ENCODE assay signal across 20 mouse cellular contexts in the genomic region with DNA sequence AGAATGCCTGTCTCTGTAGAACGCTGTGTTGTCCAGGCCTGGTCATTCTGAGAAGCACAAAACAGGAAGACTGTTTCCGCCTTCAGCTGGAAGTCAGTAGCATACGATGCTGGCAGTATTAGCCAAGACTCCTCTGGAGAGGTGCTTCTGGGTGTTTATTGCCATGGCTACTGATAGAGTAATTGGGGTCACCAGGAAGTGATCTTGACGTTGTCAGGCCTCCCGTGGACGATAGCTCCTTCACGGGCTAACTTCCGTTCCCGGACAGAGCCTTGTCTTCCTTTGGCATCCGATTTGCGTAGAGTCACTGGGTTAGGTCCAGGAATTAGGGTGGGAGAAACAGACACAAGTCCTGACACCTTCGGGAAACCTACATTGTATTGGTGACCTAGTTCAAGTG. TPM values are rescaled to one million over a fixed set of nuclear protein-coding genes. Genes with fewer than 3 reads are reported as not detected.
DNase-seq lines count a peak whose midpoint lies in the region; ATAC-seq lines count a peak whose summit lies in the region.
"Had no signal": no experiment of that assay in that cellular context is flagged by ENCODE, and none has a peak within 500 bp of the region (broad histone marks: within the 10 kb centered on the region; RNA-seq: fewer than 3 reads in every experiment).

No protein-coding gene starts in this region.

- H3K27me3 ChIP-seq in kidney, embryonic 14.5 days (ENCODE audit: control insufficient read depth, insufficient read depth, low read length), result no peaks in the 10 kb centered on the region
- H3K27me3 ChIP-seq in heart, embryonic 12.5 days (replicated peaks), result no peaks in the 10 kb centered on the region
- no peaks in the 10 kb centered on the region for H3K27me3 ChIP-seq in liver, embryonic 16.5 days (ENCODE audit: control insufficient read depth, insufficient read depth, low read depth, low read length)
- no peaks in the 10 kb centered on the region for H3K27me3 ChIP-seq in forebrain, embryonic 14.5 days (replicated peaks; ENCODE audit: control insufficient read depth, insufficient read depth, low read length)
- no peaks in the 10 kb centered on the region for H3K27me3 ChIP-seq in forebrain, embryonic 16.5 days (replicated peaks; ENCODE audit: control insufficient read depth, insufficient read depth, low read length)
- H3K27me3 ChIP-seq: embryonic facial prominence, embryonic 15.5 days; limb, embryonic 12.5 days had no signal

- 77% methylated on average over 12 of the region's 12 CpGs for WGBS in kidney, embryonic 14.5 days
- 75% methylated on average over 12 of the region's 12 CpGs for WGBS in heart, embryonic 12.5 days
- 80% methylated on average over 12 of the region's 12 CpGs for WGBS in liver, embryonic 16.5 days (ENCODE audit: insufficient replicate concordance)
- 92% methylated on average over 12 of the region's 12 CpGs for WGBS in forebrain, embryonic 14.5 days
- 94% methylated on average over 12 of the region's 12 CpGs for WGBS in forebrain, embryonic 16.5 days

- H3K4me3 ChIP-seq in kidney, embryonic 14.5 days (ENCODE audit: low read length), result no peak overlapping the region
- no peak overlapping the region for H3K4me3 ChIP-seq in heart, embryonic 12.5 days
- no peak overlapping the region for H3K4me3 ChIP-seq in liver, embryonic 16.5 days (ENCODE audit: low read depth, low read length)
- no peak overlapping the region for H3K4me3 ChIP-seq in forebrain, embryonic 14.5 days (ENCODE audit: low read depth, low read length)
- no peak overlapping the region for H3K4me3 ChIP-seq in forebrain, embryonic 16.5 days (replicated peaks; ENCODE audit: low read length)
- H3K4me3 ChIP-seq: embryonic facial prominence, embryonic 15.5 days; limb, embryonic 12.5 days had no signal

- intact Hi-C loops in heart, postnatal 10 days (cut with DNase I), result loop anchor here (5.0 kb wide), 1 partner anchor 87 kb away; a partner anchor contains a TSS

- H3K4me2 ChIP-seq in kidney, embryonic 14.5 days (replicated peaks; ENCODE audit: low read depth, low read length), result no peak overlapping the region
- peak overlapping the region; percentile 3; the same call in 1 of the 2 replicates for H3K4me2 ChIP-seq in heart, embryonic 12.5 days
- no peak overlapping the region for H3K4me2 ChIP-seq in liver, embryonic 16.5 days (ENCODE audit: low read depth, low read length)
- no peak overlapping the region for H3K4me2 ChIP-seq in forebrain, embryonic 14.5 days (ENCODE audit: low read length)
- H3K4me2 ChIP-seq in forebrain, embryonic 16.5 days (ENCODE audit: low read length), result no peak overlapping the region
- H3K4me2 ChIP-seq: embryonic facial prominence, embryonic 15.5 days; limb, embryonic 12.5 days; midbrain, embryonic 11.5 days had no signal

- ATAC-seq in kidney, embryonic 14.5 days (ENCODE audit: low FRiP score, low TSS enrichment), result no peak
- ATAC-seq in heart, embryonic 12.5 days (ENCODE audit: insufficient number of reproducible peaks, low FRiP score), result no peak
- no peak for ATAC-seq in liver, embryonic 16.5 days (ENCODE audit: low read depth)
- no peak for ATAC-seq in forebrain, embryonic 14.5 days
- no peak for ATAC-seq in forebrain, embryonic 16.5 days
- ATAC-seq: hindbrain, embryonic 16.5 days; intestine, postnatal 0 days had no signal

- peak; percentile 96 for DNase-seq in heart, adult 11 months
- no peak for DNase-seq in heart, postnatal 10 days
- peak; percentile 42 for DNase-seq in kidney, adult 9 months
- DNase-seq in forebrain, embryonic 14.5 days (ENCODE audit: low spot score), result no peak
- DNase-seq: cerebellum, postnatal 10 days; embryo, embryonic 11 days; gastrocnemius, postnatal 25 days; layer of hippocampus, adult 9-11 months; right cerebral cortex, postnatal 14 days had no signal

- H3K36me3 ChIP-seq in kidney, embryonic 14.5 days (ENCODE audit: control insufficient read depth, insufficient read depth, low read length), result no peaks in the 10 kb centered on the region
- H3K36me3 ChIP-seq in heart, embryonic 12.5 days, result no peaks in the 10 kb centered on the region
- H3K36me3 ChIP-seq in liver, embryonic 16.5 days (ENCODE audit: control insufficient read depth, insufficient read depth), result no peaks in the 10 kb centered on the region
- no peaks in the 10 kb centered on the region for H3K36me3 ChIP-seq in forebrain, embryonic 14.5 days (ENCODE audit: control insufficient read depth, insufficient read depth, low read length)
- H3K36me3 ChIP-seq in forebrain, embryonic 16.5 days (ENCODE audit: control insufficient read depth, insufficient read depth), result no peaks in the 10 kb centered on the region
- H3K36me3 ChIP-seq: embryonic facial prominence, embryonic 15.5 days; limb, embryonic 12.5 days had no signal

- H3K9me3 ChIP-seq in kidney, embryonic 14.5 days (ENCODE audit: control insufficient read depth, low read length), result no peaks in the 10 kb centered on the region
- no peaks in the 10 kb centered on the region; the same call in 1 of the 2 replicates for H3K9me3 ChIP-seq in heart, embryonic 12.5 days (replicated peaks)
- no peaks in the 10 kb centered on the region for H3K9me3 ChIP-seq in liver, embryonic 16.5 days (replicated peaks; ENCODE audit: control insufficient read depth, low read length)
- H3K9me3 ChIP-seq in forebrain, embryonic 14.5 days (replicated peaks; ENCODE audit: control insufficient read depth, low read length), result no peaks in the 10 kb centered on the region
- H3K9me3 ChIP-seq in forebrain, embryonic 16.5 days (ENCODE audit: control insufficient read depth, low read length), result no peaks in the 10 kb centered on the region
- H3K9me3 ChIP-seq: embryonic facial prominence, embryonic 15.5 days; limb, embryonic 12.5 days had no signal

- H3K9ac ChIP-seq in kidney, embryonic 14.5 days (ENCODE audit: low read depth, low read length), result no peak overlapping the region
- no peak overlapping the region for H3K9ac ChIP-seq in heart, embryonic 12.5 days
- no peak overlapping the region; the same call in 1 of the 2 replicates for H3K9ac ChIP-seq in liver, embryonic 16.5 days (ENCODE audit: low read depth, low read length)
- no peak overlapping the region for H3K9ac ChIP-seq in forebrain, embryonic 14.5 days (ENCODE audit: low read length)
- H3K9ac ChIP-seq in forebrain, embryonic 16.5 days (replicated peaks; ENCODE audit: low read depth, low read length), result no peak overlapping the region
- H3K9ac ChIP-seq: embryonic facial prominence, embryonic 15.5 days; limb, embryonic 12.5 days had no signal

- H3K4me1 ChIP-seq in kidney, embryonic 14.5 days (ENCODE audit: control insufficient read depth, insufficient read depth, low read length), result peaks cover 5% of the 10 kb centered on the region; the same call in 1 of the 2 replicates
- peaks cover 51% of the 10 kb centered on the region for H3K4me1 ChIP-seq in heart, embryonic 12.5 days (replicated peaks)
- peaks cover 62% of the 10 kb centered on the region for H3K4me1 ChIP-seq in liver, embryonic 16.5 days (ENCODE audit: control insufficient read depth, low read depth, low read length)
- no peaks in the 10 kb centered on the region for H3K4me1 ChIP-seq in forebrain, embryonic 14.5 days (ENCODE audit: control insufficient read depth, insufficient read depth, low read length)
- H3K4me1 ChIP-seq in forebrain, embryonic 16.5 days (replicated peaks; ENCODE audit: control insufficient read depth, insufficient read depth, low read length), result no peaks in the 10 kb centered on the region; the same call in 1 of the 2 replicates

- H3K27ac ChIP-seq in kidney, embryonic 14.5 days (ENCODE audit: low read depth, low read length), result no peak overlapping the region
- H3K27ac ChIP-seq in heart, embryonic 12.5 days (ENCODE audit: poor library complexity, severe bottlenecking), result no peak overlapping the region
- H3K27ac ChIP-seq in liver, embryonic 16.5 days (ENCODE audit: low read length), result peak overlapping the region; percentile 97
- no peak overlapping the region for H3K27ac ChIP-seq in forebrain, embryonic 14.5 days (ENCODE audit: low read depth, low read length)
- H3K27ac ChIP-seq in forebrain, embryonic 16.5 days (ENCODE audit: low read length), result no peak overlapping the region
- H3K27ac ChIP-seq: embryonic facial prominence, embryonic 15.5 days; limb, embryonic 12.5 days; macrophage; stomach, postnatal 0 days had no signal

RNA-seq across cellular contexts. Expression of a gene that starts 52.5 kb away (rescaled TPM):
- 100 to 1,000 TPM; 101 to 112 TPM for total RNA-seq in heart, postnatal 10 days (2021)
- 15.0 and 19.6 TPM in 2 replicates for polyA plus RNA-seq in kidney, embryonic 14.5 days (2014; fragmentation: Nextera tagmentation; extraction: Ambion mirVana)
- polyA plus RNA-seq in heart, embryonic 12.5 days (2016; fragmentation: Nextera tagmentation; extraction: Ambion mirVana), result 49.9 and 51.3 TPM in 2 replicates
- polyA plus RNA-seq in liver, embryonic 16.5 days (2015; fragmentation: Nextera tagmentation; extraction: Ambion mirVana), result 23.6 and 24.0 TPM in 2 replicates
- 5.7 and 6.9 TPM in 2 replicates for polyA plus RNA-seq in forebrain, embryonic 14.5 days (2014; fragmentation: Nextera tagmentation; extraction: Ambion mirVana)
- 14.0 and 14.4 TPM in 2 replicates for polyA plus RNA-seq in forebrain, embryonic 16.5 days (2015; fragmentation: Nextera tagmentation; extraction: Ambion mirVana)

Comparison
In these comparisons a context has a peak if more than half of its experiments do, and no peak if none do; other contexts are left out.
1. DNase-seq: peak in heart, adult 11 months (single experiment) and kidney, adult 9 months (single experiment); none in heart, postnatal 10 days (0 of 2) and forebrain, embryonic 14.5 days (single experiment).